Mouse (Mus musculus): ENCODE data around the gene Ces1a.

Ces1a gene

GRCm38 (mm10) chr8:93048092-93048491 lies at the start of gene Ces1a:
Gene Ces1a (minus strand): TSS chr8:93048192.
- no peak for DNase-seq (ENCODE audit: low read depth, low spot score)

- peak; percentile 23 for DNase-seq (ENCODE audit: low read depth, low spot score)
Observed at GRCm38 (mm10) chr8:93095376-93095775, 47.4 kb upstream of the Ces1a start.

GRCm38 (mm10) chr8:93091324-93091723 lies 43.3 kb upstream of the Ces1a start:
- peak; percentile 88 for DNase-seq (ENCODE audit: low read depth, low spot score)

- peak; percentile 23 for DNase-seq (ENCODE audit: low read depth, low spot score)
Observed at GRCm38 (mm10) chr8:93088686-93089122, 40.7 kb upstream of the Ces1a start.

- DNase-seq (ENCODE audit: low read depth, low spot score) = no peak
Observed at GRCm38 (mm10) chr8:93088193-93088592, 40.2 kb upstream of the Ces1a start.

- no peak for DNase-seq (ENCODE audit: low read depth, low spot score)
Observed at GRCm38 (mm10) chr8:93079887-93080286, 31.9 kb upstream of the Ces1a start, which contains the start of gene Ces1b. Gene Ces1b (minus strand): TSS chr8:93080017.

GRCm38 (mm10) chr8:93075251-93075650 lies 27.3 kb upstream of the Ces1a start:
- DNase-seq (ENCODE audit: low read depth, low spot score) = no peak

GRCm38 (mm10) chr8:93063416-93064117 lies 15.6 kb upstream of the Ces1a start:
- peak; percentile 56 for DNase-seq (ENCODE audit: low read depth, low spot score)

- peak; percentile 61 for DNase-seq (ENCODE audit: low read depth, low spot score)
Observed at GRCm38 (mm10) chr8:93059185-93059584, 11.2 kb upstream of the Ces1a start.

GRCm38 (mm10) chr8:93055238-93055637 lies 7.2 kb upstream of the Ces1a start:
- peak; percentile 42 for DNase-seq (ENCODE audit: low read depth, low spot score)

GRCm38 (mm10) chr8:93048510-93049416 lies 771 bp upstream of the Ces1a start:
- DNase-seq (ENCODE audit: low read depth, low spot score) = no peak

- DNase-seq (ENCODE audit: low read depth, low spot score) = no peak
Observed at GRCm38 (mm10) chr8:93043083-93043482, 4.9 kb downstream of the Ces1a start.

- peak; percentile 26 for DNase-seq (ENCODE audit: low read depth, low spot score)
Observed at GRCm38 (mm10) chr8:93040776-93041567, 7.0 kb downstream of the Ces1a start.

- DNase-seq (ENCODE audit: low read depth, low spot score) = no peak
Observed at GRCm38 (mm10) chr8:93040256-93040655, 7.7 kb downstream of the Ces1a start.

GRCm38 (mm10) chr8:93038831-93039230 lies 9.2 kb downstream of the Ces1a start:
- DNase-seq (ENCODE audit: low read depth, low spot score) = peak; percentile 9

GRCm38 (mm10) chr8:93030664-93031063 lies 17.3 kb downstream of the Ces1a start:
- DNase-seq (ENCODE audit: low read depth, low spot score) = no peak

GRCm38 (mm10) chr8:93021738-93022137 lies 26.3 kb downstream of the Ces1a start:
- peak; percentile 38 for DNase-seq (ENCODE audit: low read depth, low spot score)

GRCm38 (mm10) chr8:93014300-93014699 lies 33.7 kb downstream of the Ces1a start:
- DNase-seq (ENCODE audit: low read depth, low spot score) = no peak

GRCm38 (mm10) chr8:93012226-93012625 lies 35.8 kb downstream of the Ces1a start:
- no peak for DNase-seq (ENCODE audit: low read depth, low spot score)

- peak; percentile 66 for DNase-seq (ENCODE audit: low read depth, low spot score)
Observed at GRCm38 (mm10) chr8:93011439-93011838, 36.6 kb downstream of the Ces1a start.

GRCm38 (mm10) chr8:93010286-93010685 lies 37.7 kb downstream of the Ces1a start:
- DNase-seq (ENCODE audit: low read depth, low spot score) = peak; percentile 71

GRCm38 (mm10) chr8:92998600-92998999 lies 49.4 kb downstream of the Ces1a start:
- DNase-seq (ENCODE audit: low read depth, low spot score) = peak; percentile 72

All from ES-CJ7 (cell line).